Mouse (Mus musculus) thymus, adult 18-20 months (tissue): Measurements from ENCODE around the gene Klhdc1.

Experiments
- DNase-seq, 2 experiments: peaks; one replicate each; pipeline ENCODE4 v3.0.0; 2022; ENCODE audit warnings: mixed read lengths in 2 of 2

Gene Klhdc1

DNA sequence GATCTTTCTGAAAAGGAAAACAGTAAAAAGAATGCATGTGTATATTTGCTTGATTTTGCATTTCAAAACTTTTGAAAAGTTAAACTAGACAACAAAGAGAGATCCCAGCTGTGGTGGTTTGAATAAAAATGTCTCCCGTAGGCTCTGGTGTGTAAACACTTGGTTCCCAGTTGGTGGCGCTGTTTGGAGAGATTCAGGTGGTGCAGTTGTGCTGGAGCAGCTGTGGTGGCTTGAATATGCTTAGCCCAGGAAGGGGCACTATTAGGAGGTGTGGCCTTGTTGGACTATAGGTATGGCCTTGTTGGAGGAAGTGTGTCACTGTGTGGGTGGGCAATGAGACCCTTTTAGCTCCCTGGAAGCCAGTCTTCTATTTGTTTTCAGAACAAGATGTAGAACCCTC, 11.7 kb upstream of the Klhdc1 start:
- DNase-seq: peak in 1 of 2 experiments; percentile 21

GRCm38 (mm10) chr12:69235782-69236181, 5.2 kb upstream of the Klhdc1 start:
- no peak for DNase-seq

DNA sequence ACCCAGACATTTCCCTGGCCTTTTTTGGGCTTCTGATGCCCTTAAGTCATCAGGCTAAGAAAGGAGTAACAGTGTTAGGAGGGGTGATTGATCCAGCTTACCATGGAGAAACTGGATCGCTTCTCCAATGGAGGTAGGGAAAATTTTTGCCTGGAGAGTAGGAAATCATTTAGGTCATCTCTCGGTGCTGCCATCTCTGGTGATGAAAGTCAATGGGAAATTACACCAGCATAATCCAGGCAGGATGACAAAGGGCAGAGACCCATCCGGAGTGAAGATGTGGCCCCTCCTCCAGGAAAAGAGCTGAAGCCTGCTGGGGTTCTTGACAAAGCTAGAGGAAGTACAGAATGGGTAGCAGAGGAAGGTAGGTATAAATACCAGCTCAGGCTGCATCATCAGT, 2.7 kb upstream of the Klhdc1 start:
- no peak for DNase-seq

GRCm38 (mm10) chr12:69241405-69241770, 412 bp downstream of the Klhdc1 start:
- DNase-seq: no peak

DNA sequence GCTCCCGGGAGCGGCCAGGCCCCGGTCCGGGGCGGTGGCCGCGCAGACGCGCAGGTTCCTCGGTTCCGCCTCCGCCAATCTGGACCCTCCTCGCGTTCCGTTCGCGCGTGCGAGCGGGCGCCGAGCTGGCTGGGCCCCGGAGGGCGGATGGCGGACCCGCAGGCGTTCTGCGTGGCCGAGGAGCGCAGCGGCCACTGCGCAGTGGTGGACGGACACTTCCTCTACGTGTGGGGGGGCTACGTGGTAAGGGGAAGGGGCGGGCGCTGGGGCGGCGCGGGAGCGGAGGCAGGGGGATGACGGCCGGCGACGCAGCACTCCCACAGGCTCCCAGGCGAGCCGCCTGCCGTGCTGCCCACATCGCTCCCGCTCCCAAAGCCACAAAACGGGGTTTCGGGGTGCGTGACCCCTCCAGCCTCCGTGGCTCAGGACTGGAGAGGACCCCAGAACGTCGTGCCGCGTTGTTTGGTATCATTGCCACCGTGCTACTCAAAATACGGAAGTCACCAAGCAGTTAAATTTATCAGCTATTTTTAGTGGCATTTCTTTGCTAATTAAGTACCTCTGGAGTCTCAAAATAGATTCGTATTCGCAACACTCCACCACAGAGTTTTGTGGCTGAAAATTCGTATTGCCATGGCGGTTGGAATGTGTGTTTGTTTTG, 925 bp downstream of the Klhdc1 start:
- peak; percentile 12 to 19 for DNase-seq

DNA sequence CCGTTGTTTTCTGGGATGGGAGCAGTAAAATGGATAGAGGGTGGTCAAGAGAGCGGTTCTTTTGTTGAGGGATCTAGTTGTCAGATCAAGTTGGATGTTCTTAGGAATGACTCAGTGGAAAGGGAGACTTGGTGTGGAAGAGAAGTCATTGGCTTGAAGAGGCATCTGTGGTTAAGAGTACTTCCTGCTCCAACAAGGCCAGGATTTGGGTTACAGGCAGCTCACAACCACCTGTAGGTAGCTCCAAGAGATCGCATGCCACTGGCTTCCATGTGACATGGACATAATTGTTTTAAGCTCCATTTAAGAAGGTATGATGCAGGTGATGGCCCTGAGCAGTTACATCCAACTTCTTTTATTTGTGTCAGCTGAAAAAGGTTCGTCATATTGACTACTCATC, 8.8 kb downstream of the Klhdc1 start:
- no peak for DNase-seq

DNA sequence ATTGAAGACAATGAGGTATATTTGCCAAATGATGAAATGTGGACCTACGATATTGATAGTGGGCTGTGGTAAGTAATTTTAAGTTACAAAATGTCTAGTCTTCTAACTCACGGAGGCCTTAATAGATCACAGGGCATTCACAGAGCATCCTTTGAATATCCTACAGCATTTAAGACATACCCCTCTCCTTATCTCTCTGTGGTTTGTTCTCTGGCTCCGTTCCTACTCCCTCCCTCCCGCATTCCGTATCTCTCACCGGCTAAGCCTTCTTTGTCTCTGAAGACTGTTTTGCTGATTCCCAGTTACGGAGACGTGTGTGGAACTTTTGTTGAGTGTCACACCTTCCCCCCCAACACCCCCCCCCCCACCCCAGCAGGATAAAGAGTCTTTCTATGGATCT, 9.8 kb downstream of the Klhdc1 start:
- DNase-seq: no peak

- no peak for DNase-seq
These were observed 12.8 kb downstream of the Klhdc1 start for GRCm38 (mm10) chr12:69253806-69254205.

DNA sequence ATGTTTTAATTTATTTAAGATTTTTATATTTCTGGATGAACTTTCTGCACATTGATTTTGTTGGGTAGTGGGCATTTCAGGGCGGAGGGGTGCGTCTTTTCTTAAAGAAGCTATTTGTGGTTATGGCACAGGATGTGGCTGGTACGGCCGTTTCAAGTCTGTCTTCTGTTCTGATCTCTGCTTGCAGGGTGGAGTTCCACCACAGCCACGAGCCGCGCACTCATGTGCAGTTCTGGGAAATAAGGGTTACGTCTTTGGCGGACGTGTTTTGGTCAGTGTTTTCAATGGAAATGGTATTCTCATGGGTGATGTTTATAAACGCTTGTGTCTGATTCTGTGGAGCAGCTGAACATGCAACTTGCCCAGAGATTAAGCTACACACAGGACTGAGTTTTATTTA, 16.9 kb downstream of the Klhdc1 start:
- DNase-seq: peak; percentile 27 to 42

GRCm38 (mm10) chr12:69262251-69262650, 21.3 kb downstream of the Klhdc1 start:
- DNase-seq: no peak

DNA sequence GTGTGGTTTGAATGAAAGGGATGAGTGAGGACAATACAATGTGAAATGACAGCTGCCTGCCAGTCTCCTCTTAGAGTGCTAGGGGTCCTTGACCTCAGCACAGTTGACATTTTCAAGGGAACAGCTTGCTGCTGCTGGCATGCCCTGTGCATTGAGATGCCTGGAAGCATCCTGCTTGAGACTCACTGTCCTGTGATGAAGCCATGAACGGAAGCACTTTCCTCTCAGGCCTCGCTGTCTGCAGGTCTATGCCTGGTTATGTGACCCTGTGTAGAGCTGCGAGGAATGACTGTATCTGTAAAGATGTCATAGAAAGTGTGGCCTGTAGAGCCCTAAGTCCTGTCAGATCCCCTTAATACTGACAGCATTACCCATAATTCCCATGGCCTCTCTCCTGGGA, 24.1 kb downstream of the Klhdc1 start:
- no peak for DNase-seq

- no peak for DNase-seq
These were observed 27.1 kb downstream of the Klhdc1 start for GRCm38 (mm10) chr12:69267956-69268632.

GRCm38 (mm10) chr12:69268956-69269355, 28.0 kb downstream of the Klhdc1 start:
- DNase-seq: no peak

DNA sequence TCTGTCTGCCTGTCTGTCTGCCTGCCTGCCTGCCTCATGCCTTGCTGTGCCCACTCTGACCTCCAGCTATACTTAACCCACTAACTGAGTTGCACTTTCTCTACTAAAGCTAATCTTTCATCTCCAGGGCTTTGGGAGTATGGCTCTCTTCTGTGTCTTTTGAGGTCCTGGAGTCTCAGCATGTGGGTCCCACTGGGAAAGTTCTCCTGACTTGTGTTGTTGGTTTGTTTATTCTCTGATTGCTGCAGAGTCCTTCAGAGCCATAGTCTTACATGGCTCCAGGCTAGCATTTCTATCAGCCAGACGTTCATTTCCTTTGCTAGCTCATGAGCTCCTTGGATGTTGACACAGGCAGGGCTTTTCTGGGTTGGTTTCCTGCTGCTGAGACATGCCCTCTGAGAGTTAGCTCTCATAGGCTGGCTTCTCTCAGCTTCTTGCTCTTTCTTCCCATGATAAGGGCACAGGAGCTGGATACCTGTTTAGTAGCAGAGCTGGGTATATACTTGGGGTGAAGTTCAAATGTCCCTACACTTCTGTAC, 39.0 kb downstream of the Klhdc1 start:
- DNase-seq: no peak

GRCm38 (mm10) chr12:69280915-69281314, 39.9 kb downstream of the Klhdc1 start:
- DNase-seq: no peak

- no peak for DNase-seq
These were observed 42.2 kb downstream of the Klhdc1 start for GRCm38 (mm10) chr12:69283146-69283545.

GRCm38 (mm10) chr12:69287535-69287934, 46.6 kb downstream of the Klhdc1 start:
- no peak for DNase-seq

DNA sequence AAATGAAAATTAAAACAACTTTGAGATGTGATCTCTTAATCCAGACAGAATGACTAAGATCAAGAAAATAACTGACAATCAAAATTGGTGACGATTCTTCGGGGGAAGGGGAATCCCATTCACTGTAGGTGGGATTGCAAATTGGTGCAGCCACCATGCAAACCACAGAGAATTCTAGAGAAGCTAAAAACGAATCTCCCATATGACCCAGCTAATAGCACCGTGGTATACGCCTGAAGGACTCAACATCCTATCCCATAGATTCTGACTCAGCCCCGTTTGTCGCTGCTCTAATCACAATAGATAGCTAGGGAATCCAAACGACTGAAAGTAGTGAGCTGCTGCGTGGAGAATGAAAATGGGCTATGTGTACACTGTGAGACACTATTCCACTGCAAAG, 47.7 kb downstream of the Klhdc1 start:
- DNase-seq: no peak

GRCm38 (mm10) chr12:69292401-69292800, 51.4 kb downstream of the Klhdc1 start:
- no peak for DNase-seq

DNA sequence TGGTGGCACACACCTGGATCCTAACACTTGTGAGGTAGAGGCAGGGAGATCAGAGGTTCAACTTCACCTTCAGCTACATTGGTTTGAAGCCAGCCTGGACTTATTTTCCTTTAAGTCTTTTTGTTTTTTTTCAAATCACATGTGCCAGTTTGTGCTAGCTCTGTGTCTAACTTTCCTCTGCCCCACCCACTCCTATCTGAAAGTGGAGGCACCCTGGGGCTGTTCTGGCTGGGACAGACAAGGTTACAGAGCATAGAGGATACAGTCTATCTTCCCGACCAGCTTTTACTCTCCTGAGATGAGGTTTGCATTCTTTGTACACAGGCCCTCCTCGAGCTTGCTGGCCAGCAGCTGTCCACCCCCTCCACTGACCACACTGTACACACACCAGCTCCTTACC, 52.8 kb downstream of the Klhdc1 start:
- no peak for DNase-seq

- DNase-seq: no peak
These were observed 54.0 kb downstream of the Klhdc1 start for GRCm38 (mm10) chr12:69294936-69295335.

- DNase-seq: no peak
These were observed 54.7 kb downstream of the Klhdc1 start for GRCm38 (mm10) chr12:69295651-69296050.

DNA sequence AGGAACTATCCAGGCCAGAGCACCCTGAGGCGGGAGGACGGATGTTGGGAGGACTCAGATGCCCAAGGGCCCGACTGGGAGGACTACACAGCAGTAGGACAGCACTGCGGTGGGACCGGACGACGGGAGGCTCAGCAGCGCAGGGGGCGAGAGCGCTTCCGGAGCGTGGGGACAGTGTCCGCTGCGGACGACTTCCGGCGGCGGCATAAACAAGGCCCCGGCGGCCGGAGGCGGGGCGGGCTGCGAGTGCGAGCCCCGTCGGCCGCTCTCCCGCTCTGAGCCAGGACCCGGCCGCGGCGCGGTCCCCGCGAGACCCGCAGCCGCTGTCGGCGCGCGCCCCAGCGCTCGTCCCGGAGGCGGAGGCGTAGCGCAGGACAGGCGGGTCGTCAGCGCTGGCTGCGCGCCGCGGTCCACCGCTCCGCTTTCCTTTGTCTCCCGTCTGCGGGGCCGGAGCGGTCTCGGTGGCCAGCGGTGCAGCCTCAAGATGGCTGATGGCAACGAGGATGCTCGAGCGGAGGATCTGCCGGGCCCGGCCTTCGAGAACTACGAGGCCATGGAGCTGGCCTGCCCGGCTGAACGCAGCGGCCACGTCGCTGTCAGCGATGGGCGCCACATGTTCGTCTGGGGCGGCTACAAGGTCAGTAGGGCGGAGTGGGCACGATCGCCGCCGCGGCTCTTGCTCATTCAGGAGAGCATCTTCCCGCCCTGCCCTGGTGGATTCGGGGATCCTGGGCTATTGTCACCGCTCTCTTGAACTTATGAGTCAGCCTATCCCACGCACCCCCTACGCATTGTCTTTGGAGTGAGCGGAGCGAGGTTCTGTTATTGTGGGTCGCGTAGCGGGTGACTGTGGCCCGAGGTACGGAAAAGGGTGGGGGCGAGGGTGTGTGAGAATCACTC, 55.8 kb downstream of the Klhdc1 start, which contains the start of gene Klhdc2:
Gene Klhdc2, plus strand, starts transcription at position 171 of the 900 bp plus-strand sequence.
- DNase-seq: peak; percentile 39 to 44
